9 mouse cellular contexts compared by ENCODE assay signal in the genomic region with DNA sequence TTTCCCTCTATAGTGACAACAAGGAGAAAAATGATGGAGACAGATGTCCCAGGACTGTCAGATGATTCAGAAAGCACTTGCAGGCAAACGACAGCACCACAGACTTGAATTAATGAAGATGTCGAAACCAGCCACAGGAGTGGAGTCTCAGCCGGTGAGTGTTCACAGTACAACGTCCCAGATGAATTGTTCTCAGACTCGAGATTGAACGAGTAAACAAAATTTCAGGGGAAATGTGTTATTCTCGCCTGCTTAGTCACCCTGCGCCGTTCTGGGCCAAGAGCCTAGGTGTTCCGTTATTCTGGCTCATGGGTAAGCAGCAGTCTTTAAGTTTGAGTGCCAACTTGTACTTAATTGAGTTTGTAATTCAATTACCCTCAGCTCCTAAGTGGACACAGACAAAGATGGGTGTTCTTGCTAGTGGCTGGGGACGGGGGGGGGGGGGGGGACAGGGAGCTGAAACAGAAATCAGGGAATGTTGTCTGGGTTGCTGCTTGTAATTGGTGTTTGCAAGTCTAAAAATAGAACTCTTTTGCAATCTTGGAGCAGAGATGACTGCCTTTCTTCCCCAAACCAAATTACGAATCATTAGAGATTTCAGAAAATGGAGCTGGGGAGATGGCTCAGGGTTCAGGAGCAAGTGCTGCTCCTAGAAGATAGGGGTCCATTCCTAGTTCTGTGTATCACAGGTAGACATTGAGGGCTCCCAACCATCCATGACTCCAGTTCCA.
DNase-seq lines count a peak whose midpoint lies in the region; ATAC-seq lines count a peak whose summit lies in the region.
"Had no signal": no experiment of that assay in that cellular context is flagged by ENCODE, and none has a peak within 500 bp of the region (broad histone marks: within the 10 kb centered on the region; RNA-seq: fewer than 3 reads in every experiment).

No protein-coding gene starts in this region.

- WGBS in heart, embryonic 12.5 days, result 66% methylated on average over 12 of the region's 12 CpGs
- WGBS in midbrain, embryonic 10.5 days, result 80% methylated on average over 12 of the region's 12 CpGs

- H3K4me2 ChIP-seq in heart, embryonic 12.5 days, result no peak overlapping the region

- no peaks in the 10 kb centered on the region for H3K27me3 ChIP-seq in heart, embryonic 12.5 days (replicated peaks)
- H3K27me3 ChIP-seq in midbrain, embryonic 10.5 days (ENCODE audit: low read depth, poor library complexity, severe bottlenecking), result no peaks in the 10 kb centered on the region

- peak; percentile 49 for DNase-seq in heart, adult 18-20 months
- DNase-seq in 3134 (ENCODE audit: extremely low read depth, insufficient read length, low spot score) (peak; percentile 43), 3T3-L1 (ENCODE audit: low read depth, low spot score) (peak; percentile 95)
- DNase-seq in gastrocnemius, postnatal 36 days, result peak; percentile 25 to 30
- DNase-seq in midbrain, embryonic 10.5 days (ENCODE audit: low spot score), result no peak
- no peak for DNase-seq in kidney, adult 9 months
- DNase-seq: kidney, postnatal 14 days; thymus, postnatal 4 days had no signal

- no peak overlapping the region for H3K9ac ChIP-seq in heart, embryonic 12.5 days

- no peak overlapping the region for H3K27ac ChIP-seq in heart, embryonic 12.5 days (ENCODE audit: poor library complexity, severe bottlenecking)
- H3K27ac ChIP-seq in midbrain, embryonic 10.5 days (replicated peaks), result no peak overlapping the region

- intact Hi-C loops in gastrocnemius, postnatal 36 days (cut with DNase I), result no loop called here

- H3K4me3 ChIP-seq in heart, embryonic 12.5 days, result no peak overlapping the region
- H3K4me3 ChIP-seq in midbrain, embryonic 10.5 days, result no peak overlapping the region

- no peaks in the 10 kb centered on the region for H3K36me3 ChIP-seq in heart, embryonic 12.5 days
- no peaks in the 10 kb centered on the region for H3K36me3 ChIP-seq in midbrain, embryonic 10.5 days

- ATAC-seq in heart, embryonic 12.5 days (ENCODE audit: insufficient number of reproducible peaks, low FRiP score), result no peak

- H3K4me1 ChIP-seq in heart, embryonic 12.5 days (replicated peaks), result peaks cover 27% of the 10 kb centered on the region
- H3K4me1 ChIP-seq in midbrain, embryonic 10.5 days, result peaks cover 4% of the 10 kb centered on the region

- no peaks in the 10 kb centered on the region for H3K9me3 ChIP-seq in heart, embryonic 12.5 days (replicated peaks)
- H3K9me3 ChIP-seq in midbrain, embryonic 10.5 days (replicated peaks), result no peaks in the 10 kb centered on the region

Comparison
In these comparisons a context has a peak if more than half of its experiments do, and no peak if none do; other contexts are left out.
1. DNase-seq: peak in heart, adult 18-20 months (2 of 2), 3134 (single experiment), 3T3-L1 (single experiment) and gastrocnemius, postnatal 36 days (2 of 2); none in midbrain, embryonic 10.5 days (single experiment) and kidney, adult 9 months (single experiment).